Mouse (Mus musculus) cerebellum, postnatal 10 days (tissue): ENCODE results near the gene Gm28308.
A peak's percentile ranks its signal among the peaks of the same experiment; 100 is the strongest.

Experiments used
- DNase-seq, 2 experiments: peaks; one replicate each; pipeline ENCODE4 v3.0.0; 2021; ENCODE audit warnings: mixed read lengths in 2 of 2

The Gm28308 gene

DNA sequence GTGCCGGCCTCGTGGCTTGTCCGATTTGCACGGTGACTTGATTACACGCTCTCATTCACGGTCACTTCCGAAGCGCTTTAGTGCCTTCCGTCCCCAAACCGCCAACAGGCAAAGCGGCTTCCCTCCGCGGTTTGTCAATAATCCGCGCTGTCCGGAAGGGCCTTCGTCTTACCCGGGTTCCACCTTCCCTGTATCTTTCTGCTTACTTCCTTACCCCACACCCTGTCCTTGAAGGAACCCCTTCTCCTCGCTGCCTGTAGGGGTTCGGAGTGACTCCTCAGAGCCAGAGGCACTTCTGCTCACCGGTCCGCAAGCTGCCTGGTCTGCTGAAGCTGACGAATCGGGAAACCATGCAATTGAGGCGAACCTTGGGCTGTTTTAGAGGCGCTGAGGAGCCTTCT is 33.3 kb upstream of the Gm28308 start:
- DNase-seq = no peak

DNA sequence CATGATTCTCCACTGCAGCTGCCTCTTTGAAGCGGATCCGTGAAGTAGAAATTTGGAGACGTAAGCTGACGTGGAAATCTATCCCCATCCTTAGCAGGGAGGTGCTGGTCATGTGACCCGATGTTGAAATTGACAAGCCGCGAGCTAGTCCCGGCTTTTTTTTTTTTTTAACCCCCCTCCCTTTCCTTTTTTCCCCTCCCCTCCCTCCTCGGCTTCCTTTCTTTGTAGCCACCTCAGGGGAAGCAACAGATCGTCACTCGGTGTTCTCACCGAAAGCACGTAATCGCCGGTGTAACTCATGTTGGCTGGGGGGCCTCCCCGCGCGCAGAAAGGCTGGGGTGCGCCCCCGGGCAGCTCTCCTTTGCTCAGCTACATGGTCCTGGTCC is 32.6 kb upstream of the Gm28308 start, which contains the start of gene Hoxa11:
TSS of gene Hoxa11 (minus strand) at position 54 of the 386 bp plus-strand sequence.
- DNase-seq = no peak

DNA sequence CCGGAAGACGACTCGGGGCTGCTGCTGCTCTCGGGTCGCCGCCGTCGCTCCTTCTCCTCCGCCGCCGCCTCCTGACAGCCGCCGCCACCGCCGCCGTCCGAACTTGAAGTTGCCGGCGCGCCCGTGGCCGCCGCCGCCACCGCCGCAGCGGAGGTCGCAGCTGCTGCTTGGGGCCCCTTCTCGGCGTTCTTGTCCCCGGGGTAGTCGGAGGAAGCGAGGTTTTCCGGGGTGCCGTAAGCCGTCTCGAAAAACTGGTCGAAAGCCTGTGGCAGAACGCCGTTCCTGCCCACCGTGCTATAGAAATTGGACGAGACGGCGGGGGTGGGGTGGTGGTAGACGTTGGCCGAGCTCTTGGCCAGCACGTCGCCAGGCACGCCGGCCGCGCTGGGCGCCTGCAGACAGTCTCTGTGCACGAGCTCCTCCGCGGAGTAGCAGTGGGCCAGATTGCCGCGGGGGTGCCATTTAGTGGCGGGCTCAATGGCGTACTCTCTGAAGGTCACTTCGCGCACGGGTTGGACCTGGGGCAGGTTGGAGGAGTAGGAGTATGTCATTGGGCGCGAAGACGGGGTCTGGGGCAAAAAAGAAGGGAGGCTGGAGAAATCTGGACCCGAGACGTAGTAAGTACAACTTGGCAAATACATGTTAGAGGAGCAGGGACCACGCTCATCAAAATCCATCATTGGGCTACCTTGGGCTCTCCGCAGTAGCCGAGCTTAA is 32.1 kb upstream of the Gm28308 start:
- DNase-seq = no peak

DNA sequence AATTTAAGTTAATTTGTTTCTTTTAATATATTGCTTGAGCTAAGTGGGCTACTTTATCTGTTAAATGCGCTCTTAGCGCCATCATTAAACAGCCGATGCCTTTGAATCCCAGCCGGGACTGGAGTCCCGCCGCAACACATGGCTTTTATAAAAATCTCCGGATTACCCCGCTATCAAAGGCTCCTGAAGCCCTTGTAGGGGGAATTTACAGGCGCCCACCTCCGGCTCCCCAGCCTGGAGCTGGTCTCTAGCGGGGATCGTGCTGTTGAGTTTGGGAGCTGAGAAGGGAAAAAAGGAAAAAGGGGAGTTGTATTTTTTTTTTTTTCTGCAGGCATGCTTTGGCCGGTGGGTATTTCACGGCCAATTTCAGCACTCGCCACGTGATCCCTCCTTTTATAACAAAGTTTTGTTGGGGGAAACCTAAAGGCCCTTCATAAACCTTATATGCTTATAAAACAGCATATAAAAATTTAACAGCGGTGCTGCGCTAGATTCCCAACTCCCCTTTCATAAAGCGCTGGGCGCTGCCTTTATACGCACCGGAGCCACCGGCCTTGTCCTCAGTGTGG is 31.4 kb upstream of the Gm28308 start:
- DNase-seq = no peak

DNA sequence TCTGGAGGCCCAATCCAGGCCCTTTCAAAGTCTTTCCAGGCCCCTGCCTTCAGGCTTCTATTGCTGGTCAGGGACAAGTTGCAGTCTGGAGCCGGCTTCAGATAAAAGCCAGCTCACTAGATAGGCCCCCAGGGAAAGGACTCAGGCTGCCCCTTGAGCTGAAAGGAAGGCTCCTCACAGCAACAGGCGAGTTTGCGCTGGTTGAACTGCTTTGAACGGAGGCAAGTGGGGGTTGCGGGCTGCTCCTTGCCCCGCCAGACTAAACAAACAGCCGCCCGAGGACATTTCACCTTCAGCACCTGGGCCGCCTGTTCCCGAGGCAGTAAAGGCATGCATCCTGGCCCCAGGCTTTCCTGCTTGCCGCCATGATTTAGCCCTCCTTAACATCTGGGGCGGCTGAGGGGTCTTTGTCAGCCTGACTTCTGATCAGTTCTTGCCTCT is 30.6 kb upstream of the Gm28308 start:
- no peak for DNase-seq

DNA sequence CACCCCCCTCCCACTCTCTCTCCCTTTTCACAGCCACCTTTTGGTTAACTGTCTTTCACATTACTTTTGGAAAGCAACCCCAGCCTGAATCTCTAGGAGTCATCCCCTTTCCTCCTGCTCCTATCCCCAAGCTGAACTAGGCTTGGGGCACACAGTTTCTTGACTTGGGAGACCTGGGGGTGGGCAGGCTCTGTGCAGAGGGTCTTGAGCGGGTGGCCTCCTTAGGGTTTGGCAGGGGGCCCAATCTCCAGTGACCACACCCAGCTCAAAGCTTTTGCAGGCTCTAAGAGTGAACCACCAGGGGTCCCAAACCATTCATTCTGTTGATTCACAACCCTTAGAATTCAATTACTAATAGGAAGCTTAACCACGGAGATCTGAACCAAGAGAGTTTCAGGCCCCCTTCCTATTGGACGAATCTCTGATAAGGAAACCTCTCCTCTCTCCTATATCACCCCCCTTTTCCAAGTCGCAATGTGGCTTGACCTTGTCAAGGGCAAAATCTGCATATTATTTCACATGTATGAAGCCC is 29.7 kb upstream of the Gm28308 start:
- DNase-seq = no peak

DNA sequence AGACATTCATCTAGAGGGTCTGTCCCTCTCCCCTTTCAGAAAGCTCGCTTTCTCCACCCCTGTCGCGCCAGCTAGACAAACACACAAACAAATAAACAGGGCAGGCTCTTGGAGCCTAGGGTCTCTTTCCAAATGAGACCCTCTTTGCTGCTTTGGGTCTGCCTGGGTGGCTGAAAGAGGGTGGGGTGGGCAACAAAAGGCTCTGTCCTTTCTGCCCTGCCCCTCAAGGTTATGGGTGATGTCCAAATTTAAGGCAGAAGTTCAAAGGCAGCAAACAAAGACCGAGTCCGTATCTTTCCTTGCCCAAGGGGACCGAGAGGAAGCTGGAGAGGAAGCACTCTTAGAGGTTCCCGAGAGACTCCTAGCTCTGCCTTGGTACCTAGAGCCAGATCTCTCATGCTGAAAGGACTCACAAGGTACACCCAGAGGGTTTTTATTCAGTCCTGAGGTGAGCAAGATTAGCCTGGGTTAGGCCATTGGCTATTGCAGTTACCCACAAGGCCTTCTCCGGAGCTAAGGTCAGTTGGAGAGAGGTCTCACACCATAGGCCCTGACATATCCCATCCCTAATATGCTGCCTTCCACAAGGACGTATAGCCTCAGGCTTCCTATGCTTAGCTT is 28.0 kb upstream of the Gm28308 start:
- no peak for DNase-seq

DNA sequence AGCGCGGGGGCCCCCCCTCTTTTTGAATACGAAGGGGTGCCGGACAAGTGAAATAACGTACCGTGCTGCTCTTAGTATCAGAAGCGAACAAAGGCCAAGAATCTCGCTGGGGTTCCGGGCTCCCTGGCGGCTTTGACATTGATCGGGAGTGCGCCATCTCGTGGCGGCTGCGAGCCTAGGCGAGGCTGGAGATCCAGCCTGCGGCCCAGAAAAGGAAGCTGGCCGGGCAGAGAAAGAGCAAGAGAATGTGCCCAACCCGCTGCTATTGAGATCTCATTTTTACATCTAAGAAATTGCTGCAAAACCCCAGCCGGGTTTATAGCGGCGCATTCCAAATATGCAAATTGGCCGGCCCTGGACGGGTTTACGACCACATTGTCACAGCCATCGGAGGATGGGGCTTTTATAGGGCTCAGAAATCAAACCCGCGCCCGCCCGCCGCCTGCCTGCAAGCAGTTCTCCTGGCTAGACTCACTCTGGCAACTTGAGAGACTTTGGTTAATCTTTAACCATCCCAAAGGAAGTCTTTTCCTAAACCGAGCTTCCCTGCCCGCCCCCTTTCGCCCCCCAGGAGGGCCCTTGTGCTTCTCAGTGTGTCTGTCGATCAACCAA is 27.4 kb upstream of the Gm28308 start, which contains the start of gene Hoxa10:
TSS of gene Hoxa10 (minus strand) at position 466 of the 612 bp plus-strand sequence.
- DNase-seq = peak; percentile 76 to 78

DNA sequence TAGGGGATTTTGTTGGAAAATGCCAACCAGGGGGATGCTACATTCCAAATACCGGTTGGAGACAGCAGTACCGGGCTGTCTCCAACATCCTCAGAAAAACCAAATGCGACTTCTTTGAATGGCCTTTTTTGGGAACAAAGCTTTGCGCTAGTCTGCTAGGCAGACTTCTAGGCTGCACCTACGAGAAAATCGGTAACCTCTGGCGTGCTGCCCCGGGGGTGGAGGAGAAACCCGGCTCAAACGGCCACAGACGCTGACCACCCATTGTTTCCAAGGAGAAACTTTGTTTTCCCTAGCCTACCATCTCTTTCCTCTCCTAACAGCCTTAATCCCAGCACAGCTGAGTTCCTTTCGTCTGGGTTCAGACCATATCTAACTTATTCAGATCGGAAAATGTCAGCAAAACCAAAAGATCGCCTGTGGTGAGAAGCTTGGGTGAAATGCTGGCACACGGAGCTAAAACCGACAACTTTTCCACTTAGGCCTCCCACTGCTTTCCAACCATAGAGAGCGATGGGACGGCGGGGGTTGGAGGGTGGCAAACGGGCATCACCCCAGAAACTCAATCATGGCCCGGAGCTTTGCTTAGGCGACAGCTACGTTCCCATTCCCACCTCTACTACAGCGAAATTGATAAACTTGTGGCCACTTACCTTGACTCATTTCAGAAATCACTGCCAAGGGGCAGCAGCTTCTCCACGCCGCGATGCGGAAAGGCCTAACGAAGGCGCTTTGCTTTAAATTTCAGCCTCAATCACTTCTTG is 26.7 kb upstream of the Gm28308 start:
- DNase-seq = no peak

DNA sequence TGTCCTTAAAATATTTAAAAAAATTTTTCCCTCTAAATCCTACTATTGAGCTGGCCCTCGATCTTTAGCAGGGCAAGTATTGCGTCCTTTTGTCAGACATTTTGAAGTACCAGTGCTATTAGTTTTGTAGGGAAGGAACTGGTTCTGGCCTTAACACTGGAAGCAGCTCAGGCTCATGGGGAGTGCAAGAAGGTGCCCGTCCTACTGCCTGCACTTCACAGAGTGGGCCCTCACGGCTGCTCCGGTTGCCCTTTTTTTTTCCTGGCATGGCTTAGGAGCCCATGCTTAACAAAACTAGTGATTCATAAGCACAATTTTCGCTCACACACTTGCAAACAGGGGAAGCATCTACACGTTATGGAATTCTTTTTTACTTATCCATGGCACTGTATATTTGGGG is 25.8 kb upstream of the Gm28308 start:
- DNase-seq = no peak

DNA sequence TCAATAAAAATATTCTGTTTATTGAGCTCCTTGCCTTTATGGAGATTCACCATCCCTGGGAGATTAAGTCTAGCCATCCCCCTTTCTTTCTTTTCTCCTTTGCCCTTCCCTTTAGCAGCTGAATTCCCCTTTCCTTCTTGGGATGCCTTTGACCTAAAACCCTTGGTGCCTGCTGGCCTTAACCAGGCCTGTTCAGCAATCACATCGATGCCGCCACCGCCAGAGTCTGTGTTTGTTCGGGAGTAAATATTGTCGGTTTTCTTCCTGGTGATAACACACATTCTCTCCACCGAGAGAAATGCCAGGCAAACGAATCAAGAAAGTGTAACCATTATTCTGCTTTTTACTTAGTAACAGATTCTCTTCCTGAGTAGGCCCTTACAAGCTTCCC is 25.0 kb upstream of the Gm28308 start:
- no peak for DNase-seq

DNA sequence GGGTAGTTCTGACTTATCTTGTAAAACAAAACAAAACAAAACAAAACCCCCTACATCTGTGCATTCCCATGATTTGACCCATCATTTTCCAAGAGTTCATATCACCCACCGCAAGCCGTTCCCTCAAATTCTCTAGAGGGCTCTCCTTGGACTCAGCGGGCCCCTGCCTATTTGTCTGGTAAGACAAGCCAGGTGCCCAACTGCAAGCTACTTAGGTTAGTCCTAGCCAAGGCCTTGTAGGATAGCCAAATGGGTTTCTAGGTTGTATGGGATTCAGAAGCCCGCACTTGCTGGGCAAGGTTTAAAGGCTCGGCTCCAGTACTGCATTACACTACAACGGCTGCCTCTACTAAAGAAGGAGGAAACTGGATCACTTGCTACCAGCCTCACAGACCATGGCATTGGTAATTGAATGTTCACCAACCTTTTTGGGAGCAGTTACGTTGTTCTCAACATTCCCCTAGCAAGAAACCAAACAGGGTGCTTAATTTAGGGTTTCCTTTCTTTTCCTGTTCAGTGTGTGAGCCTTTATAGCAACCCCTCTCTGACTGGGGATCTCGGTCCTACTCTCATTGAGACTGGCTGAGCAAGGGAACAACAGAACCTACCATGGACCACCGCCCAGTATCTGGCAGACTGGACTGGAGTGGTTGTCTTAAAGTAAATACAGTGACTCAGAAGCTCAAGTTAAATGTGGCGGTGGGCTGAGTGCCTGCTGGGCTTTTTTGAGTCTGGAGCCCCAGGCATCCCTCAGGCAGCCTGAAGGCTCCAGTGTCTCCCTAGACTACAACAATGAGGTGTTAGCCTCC is 24.4 kb upstream of the Gm28308 start:
- DNase-seq = no peak

DNA sequence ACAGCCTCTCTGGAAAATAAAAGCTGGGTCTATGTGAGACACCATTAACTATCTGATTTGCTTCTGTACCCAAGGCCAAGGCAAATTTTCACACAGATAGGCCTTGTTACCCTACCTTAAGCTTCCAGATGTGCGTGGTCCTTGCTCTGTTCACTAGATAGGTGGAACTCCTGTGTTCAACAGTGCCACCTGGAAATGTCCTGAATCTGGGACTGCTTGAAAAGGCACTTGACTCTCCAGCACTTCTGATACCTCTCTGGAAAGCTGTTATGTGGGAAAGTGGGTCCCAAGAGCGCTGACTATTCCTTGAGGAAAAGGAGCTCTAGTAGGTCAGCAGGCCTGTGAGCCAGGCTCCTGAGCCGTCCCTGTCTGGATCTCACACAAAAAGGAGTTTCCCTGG is 23.7 kb upstream of the Gm28308 start:
- no peak for DNase-seq

DNA sequence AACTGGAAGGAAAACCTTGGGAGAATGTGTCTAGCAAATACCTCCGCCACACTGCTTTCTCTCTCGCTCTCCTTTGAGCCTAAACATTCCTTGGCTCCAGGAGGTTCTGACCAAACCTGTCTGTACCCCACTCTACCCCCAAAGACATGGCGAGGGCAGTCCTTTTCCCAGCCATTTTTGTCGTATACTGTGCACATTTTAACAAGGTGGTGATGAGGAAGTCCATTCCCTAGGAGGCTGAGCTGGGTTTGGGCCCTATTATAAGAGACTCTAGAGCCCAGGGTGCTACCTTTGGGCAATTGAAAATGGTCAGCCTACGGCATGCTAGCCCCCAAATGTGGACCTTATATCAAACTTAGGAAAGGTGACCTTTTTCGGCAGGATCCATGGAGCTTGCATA is 22.7 kb upstream of the Gm28308 start:
- no peak for DNase-seq

DNA sequence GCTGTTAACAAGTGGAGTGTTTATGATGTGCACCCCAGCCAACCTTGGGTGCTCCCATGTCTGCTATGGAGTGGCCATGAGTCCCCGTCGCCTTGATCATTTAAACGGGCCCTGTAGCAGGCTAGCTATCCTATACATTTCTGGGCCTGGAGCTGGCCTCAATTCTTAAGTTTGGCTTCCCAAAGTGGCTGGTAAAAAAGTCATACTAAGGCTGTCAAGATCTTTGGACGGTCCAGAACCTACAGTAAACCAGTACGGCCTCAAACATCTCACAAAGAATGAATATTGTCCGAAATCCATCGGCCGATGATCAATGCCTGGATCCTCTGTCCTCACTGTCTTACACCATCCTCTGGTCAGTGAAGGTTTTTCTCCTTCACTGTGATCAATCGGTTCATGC is 22.1 kb upstream of the Gm28308 start:
- no peak for DNase-seq

DNA sequence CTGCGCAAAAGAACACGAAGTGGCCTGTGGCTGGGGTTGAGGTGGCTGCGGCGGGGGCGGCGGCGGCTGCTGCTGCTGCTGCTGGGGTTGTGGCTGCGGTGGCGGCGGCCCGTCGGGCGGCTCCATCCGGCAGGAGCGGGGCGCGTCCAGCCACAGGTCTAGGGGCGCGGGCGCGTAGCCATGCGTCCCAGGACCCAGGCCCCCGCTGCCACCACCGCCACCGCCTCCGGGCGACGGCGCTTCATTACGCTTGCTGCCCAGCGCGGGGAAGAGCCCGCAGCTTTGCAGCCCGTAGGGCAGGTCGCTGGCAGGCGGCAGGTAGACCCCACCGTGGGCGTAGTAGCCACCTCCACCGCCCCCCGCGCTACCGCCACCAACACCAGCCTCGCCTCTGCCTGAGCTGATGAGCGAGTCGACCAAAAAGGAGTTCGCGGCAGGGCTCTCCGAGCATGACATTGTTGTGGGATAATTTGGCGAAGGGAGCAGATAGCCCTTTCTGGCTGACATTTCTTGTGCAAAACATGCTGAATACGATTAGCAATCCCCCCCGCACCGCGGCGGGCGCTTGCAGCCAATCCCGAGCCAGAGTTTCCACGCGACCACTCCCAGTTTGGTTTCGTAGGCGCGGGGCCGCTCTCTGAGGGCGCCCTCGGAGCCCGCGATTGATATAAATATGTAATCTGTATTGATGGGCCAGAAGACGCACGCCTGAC is 21.4 kb upstream of the Gm28308 start:
- DNase-seq = no peak

DNA sequence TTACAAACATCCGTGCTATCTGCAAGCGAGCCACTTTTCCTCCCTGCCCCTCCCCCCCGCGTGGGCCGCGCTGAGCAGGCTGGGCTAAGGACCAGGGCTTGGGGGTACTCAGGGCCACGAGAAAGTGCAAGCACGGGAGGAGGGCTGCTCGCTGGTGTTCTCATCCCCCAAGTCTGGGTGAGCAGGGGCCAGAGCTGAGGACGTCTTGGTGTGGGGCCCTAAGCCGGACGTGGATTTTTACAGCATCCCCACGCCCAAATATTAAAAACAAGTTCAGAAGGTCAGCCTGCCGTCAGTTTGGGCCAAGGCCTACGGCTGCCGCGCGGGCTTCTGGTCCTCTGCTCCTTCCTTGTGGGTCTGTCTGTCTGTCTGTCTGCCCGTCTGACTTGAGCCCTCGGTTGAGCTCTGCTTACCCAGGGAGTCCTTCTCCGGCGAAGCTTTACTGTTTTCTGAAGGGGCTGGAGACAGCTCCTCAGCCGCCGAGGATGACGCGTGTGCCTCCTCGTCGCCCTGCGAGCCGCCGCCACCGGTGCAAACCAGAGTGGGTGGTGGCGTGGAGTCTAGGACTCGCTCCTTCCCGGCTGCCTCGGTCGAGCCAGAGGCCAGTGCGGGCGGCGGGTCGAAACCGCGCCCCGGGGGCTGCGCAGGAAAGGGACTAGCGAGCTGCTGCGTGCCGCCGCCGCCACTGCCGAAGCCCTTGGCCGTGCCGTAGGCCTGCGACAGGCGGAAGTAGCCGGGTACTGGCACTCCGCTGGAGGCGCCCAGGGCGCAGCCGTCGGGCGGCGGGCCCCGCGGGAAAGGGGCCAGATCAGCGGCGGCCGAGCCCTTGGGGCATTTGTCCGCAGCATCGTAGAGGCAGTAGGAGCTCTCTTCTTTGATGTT is 20.6 kb upstream of the Gm28308 start:
- no peak for DNase-seq

DNA sequence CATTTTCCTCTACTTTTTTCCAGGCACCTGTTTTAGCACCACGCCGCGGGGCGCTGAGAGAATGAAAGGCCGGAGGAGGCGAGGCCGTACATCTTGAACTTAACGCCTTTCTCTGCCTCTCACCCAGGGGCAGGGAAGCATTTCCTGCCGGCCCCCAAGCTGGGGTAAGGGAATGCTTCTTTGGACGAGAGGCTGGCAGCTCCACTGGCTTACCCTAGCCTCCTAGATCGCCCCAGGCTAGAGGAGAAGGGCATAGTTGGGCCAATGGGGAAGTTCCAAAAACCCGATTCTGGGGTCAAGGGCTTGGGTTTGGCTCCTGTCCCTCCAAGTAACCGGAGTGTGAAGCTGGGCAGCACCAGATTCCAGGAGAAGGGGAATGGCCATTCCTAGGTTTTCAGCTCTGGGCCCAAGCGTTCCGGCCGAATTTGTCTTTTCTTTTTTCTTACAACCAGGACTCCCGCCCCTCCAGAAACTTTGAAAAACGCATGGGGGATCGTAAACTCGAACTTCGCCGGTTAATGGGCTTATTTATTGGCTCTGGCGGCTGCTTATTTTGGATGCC is 19.9 kb upstream of the Gm28308 start:
- DNase-seq = no peak

DNA sequence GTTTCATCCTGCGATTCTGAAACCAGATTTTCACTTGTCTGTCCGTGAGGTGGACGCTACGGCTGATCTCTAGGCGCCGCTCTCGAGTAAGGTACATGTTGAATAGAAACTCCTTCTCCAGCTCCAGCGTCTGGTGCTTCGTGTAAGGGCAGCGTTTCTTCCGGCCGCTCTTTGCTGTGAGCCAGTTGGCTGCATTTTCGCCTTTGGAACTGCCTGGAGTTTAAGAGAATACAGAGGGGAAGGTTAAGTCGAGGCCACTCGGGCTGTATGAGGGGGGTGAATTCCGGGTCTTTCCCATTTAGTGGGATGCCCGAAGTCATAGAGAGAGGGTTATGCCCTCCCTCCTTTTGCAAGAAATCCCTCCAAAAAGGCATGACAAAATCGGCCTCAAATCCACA is 19.4 kb upstream of the Gm28308 start:
- no peak for DNase-seq
